Mouse (Mus musculus): ENCODE results near the gene Gm11060.

The Gm11060 gene

GRCm38 (mm10) chr2:105117669-105118068, 25.9 kb downstream of the Gm11060 start:
- DNase-seq (ENCODE audit: low read depth, low spot score), result no peak

- DNase-seq (ENCODE audit: low read depth, low spot score), result no peak
Observed at GRCm38 (mm10) chr2:105122216-105122615, 30.4 kb downstream of the Gm11060 start.

DNA sequence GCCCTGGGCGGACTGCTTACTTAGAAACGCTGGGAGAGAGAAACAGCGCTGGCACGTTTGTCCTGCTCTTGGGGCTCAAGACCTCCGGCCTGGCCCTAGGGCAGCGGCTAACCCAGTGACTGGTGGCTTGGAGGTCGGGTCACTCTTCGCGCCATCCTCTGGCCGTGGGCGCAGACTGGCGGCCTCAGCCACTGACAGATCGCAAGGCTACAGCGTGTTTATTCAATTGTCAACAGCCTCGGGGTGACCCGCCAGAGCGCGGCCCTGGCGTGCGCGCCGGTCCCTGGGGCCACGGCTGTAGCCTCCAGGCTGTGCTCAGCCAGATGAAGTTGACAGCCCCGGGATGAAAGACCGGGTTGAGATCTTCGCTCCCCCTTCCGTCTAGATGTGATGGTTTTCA, 31.1 kb downstream of the Gm11060 start:
- no peak for DNase-seq (ENCODE audit: low read depth, low spot score)

DNA sequence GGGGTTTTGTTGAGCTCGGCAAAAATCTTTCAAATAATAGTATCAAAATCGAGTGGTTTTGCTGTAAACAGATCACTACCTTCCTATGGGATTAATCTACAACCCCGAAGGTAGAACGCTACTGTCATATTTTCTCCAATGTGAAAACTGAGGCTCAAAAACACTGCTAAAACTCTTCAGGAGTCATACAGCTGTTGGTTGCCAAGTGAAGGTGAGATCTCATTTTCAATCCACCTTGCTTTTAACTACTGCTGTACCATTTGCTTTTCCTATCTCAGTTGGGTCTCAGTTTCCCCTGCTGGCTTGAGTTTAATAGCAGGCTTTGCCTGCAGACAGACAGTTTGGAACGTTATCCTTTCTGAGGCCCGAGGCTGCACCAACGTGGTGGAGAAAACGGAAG, 31.6 kb downstream of the Gm11060 start:
- DNase-seq (ENCODE audit: low read depth, low spot score), result no peak

- DNase-seq (ENCODE audit: low read depth, low spot score), result no peak
Observed at GRCm38 (mm10) chr2:105123881-105124280, 32.1 kb downstream of the Gm11060 start.

DNA sequence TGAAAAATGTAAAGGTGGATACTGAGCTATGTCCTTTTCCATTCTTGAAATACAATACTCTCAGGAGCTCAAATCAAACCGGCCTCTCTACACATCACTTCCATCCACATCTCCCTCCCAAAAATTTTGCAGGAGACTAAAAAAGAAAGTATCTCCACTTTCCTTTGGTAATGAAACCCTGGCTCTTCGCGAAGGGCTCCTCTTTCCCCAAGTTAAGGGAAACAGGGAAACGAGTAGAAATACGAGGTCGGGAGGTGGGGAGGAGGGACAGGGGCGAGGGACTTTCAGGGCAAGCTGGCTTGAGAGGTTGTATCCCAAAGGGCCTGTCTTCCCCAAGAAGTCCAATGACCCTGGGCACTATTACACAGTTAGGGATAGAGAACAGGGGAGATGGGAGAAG, 32.6 kb downstream of the Gm11060 start:
- no peak for DNase-seq (ENCODE audit: low read depth, low spot score)

- no peak for DNase-seq (ENCODE audit: low read depth, low spot score)
Observed at GRCm38 (mm10) chr2:105125205-105125604, 33.4 kb downstream of the Gm11060 start.

GRCm38 (mm10) chr2:105125641-105126040, 33.8 kb downstream of the Gm11060 start:
- DNase-seq (ENCODE audit: low read depth, low spot score), result no peak

DNA sequence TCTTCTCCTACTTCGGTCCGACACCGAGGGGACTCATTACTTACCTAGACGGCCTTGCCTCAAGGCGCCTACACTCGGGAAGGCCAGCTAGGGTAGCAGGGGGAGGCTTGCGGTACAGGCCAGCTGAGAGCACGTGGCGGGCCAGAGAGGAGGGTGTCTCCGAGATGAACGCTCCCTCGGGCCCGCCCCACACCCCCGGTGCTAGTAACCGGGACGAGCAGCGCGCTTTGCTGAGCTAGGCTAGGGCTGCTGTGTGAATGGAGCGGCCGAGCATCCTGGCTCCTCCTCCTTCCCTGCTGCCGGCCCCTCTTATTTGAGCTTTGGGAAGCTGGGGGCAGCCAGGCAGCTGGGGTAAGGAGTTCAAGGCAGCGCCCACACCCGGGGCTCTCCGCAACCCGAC, 34.5 kb downstream of the Gm11060 start, which contains the start of gene Wt1:
Gene Wt1 (plus strand): TSS at position 251 of the 400 bp plus-strand sequence.
- no peak for DNase-seq (ENCODE audit: low read depth, low spot score)

- DNase-seq (ENCODE audit: low read depth, low spot score), result no peak
Observed at GRCm38 (mm10) chr2:105126691-105127530, 35.1 kb downstream of the Gm11060 start.

DNA sequence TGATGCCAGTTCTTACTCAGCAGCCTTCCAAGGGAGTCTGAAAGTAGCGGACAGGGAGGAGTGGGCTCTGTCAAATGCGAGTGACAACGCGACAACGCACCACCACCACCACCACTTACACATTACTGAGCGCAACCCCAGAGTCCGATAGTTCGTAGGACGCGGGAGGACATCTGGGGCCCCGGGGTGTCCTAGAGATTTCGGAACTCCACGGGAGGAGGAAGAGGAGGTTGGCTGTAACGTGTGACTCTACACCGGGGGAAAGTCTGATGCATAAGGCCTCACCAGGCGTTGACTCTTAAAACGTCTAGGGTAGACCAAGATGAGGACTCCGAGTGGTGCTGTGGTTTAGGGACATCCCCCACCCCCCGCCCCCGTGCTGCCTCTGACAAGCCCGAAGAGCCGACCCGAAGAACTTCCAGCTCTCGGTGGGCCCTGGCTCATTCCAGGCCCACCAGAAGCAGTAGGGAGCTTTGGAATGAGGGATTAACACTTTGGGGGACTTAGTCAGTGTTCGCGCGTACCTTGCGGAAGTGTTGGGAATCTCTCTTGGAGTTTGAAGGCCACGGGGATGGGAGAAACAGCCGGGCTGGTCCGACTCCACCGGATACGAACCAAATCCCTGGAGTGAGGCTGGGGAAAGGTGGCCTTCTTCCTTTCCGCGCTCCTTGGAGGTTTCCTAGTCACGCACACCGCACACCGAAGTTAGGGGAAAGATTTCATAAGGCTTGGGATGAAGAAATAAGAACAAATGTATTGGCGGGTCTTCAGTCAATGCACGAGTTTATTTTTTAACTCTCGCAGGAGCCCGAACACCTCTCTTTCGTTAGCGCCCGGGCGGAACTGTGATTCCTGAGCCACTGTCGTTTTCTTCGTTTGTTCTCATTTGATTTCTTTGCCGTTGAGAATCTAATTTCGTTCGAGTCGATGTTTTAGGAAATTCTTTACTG, 36.0 kb downstream of the Gm11060 start:
- no peak for DNase-seq (ENCODE audit: low read depth, low spot score)

DNA sequence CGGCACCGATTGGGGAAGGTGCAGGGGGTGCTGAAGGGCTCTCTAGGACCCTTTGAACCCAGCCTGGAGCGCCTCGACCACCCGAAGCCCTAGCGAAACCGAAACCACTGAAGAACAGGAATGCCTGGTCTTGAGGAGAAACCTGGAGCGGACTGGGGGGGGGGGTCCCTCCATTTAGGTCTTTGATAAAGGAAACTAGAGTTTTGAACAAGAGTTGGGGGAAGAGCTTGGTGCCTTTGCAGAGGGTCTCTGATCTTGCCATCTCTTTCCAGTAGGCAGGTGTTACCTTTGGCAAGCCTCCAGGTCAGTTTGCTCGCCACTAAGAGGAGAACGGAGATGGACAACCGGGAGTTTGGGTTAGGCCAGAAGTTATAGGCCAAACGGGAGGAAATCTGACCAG, 36.7 kb downstream of the Gm11060 start:
- DNase-seq (ENCODE audit: low read depth, low spot score), result no peak

DNA sequence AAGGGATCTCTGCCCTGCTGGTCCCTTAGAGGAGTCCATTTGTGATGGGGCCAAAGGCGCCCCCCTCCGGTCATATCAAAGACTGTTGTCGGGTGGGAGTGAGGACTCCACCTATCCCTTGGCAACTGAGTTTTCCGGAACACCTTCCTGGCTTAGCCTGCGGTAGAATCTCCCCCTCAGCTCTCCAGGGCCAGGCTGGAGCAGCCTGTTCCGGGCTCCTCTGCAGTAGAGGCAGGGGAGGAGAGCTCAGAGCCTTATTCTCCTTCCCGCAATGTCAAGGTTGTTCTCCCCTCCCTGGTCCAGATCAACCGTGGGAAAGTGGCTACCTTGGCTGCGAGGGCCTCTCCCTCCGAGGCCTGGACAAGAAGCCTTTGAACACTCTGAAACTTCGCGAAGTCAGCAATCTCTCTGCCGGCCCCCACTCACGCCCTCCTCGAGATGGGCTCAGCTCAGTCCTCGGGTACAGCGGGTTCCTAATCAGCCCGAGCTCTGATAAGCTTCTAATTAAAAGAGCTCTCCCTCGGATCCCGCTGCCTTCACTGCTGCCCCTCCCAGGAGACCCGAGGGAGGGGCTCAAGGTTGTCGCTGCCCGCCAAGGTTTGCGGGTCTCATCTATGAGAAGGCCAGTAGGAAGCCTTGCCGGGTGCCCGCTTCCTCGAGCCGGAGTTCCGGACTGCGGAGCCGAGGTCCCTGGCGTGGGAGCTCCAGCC, 38.7 kb downstream of the Gm11060 start:
- DNase-seq (ENCODE audit: low read depth, low spot score), result no peak

- DNase-seq (ENCODE audit: low read depth, low spot score), result no peak
Observed at GRCm38 (mm10) chr2:105131061-105131810, 39.4 kb downstream of the Gm11060 start.

DNA sequence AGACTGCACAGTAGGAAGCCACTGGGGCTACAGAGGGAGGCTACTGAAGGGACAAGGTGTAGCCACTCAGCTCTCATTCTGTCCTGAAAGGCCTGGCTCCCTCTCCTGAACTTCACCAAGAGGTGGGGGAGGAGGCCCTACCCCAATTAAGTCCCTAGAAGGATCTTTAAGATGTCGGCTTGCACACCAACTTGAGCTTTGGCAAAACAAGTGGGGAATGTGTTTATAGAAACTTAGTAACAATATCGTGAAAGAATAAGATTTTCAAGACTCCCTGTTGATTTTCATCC, 39.9 kb downstream of the Gm11060 start:
- DNase-seq (ENCODE audit: low read depth, low spot score), result no peak

DNA sequence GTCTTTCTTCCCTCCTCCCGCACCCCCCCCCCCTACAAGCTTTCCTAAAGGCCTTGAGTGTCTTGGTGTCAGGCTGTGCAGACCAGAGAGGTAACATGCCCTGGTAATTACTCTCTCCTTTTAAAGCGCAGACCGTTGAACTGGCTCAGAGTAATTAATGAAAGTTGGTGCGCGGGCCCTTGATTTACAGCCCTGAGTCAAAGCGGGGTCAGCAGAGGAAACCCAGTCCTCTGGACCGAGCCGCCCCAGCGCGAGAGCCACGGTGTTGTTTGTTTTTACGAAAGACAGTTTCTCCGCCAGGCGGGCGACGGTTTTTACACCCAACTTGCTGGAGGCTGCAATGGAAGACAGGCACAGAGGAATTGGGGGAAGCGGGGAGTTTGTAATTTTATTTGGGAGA, 40.5 kb downstream of the Gm11060 start:
- no peak for DNase-seq (ENCODE audit: low read depth, low spot score)

GRCm38 (mm10) chr2:105132933-105133795, 41.3 kb downstream of the Gm11060 start:
- DNase-seq (ENCODE audit: low read depth, low spot score), result no peak

GRCm38 (mm10) chr2:105134296-105134695, 42.5 kb downstream of the Gm11060 start:
- no peak for DNase-seq (ENCODE audit: low read depth, low spot score)

DNA sequence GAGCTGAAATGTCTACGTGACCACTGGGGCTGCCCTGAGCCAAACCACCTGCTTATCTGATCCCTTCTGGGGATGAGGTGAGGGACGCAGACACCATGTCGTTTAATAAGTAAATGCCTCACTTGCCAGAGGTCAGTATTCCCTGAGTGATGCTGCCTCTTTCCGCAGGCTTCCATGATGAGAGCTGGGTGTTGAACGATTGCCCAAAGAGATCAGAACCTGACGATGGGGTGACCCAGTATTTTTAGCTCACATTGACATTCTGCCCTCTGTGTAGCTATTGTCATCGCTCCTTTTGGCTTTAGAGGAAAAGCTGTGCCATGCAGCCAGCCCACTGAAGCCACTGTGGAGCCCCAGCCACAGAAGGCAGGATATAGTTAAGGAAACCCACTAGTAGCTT, 47.7 kb downstream of the Gm11060 start:
- DNase-seq (ENCODE audit: low read depth, low spot score), result no peak

DNA sequence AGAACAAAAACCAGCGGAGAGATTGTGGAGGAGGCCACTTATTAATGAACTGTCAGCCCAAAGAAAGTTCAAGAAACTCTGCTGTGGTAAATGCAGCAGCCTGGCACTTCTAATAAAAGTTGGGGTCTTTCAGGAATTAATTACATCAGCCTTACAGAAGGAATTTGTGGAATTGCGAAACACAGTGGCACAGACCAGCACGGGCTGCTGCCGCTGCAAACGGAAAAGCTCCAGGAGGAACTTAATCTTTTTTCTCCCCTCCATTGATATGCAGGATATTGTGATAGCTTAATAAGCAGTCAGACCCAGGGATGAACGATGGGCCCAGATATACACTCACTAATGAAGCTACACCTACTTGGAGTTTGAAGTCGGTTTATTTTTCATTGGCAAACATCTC, 49.6 kb downstream of the Gm11060 start:
- no peak for DNase-seq (ENCODE audit: low read depth, low spot score)
